Mouse (Mus musculus): ENCODE measurements around the gene Manf.

Manf gene

DNA sequence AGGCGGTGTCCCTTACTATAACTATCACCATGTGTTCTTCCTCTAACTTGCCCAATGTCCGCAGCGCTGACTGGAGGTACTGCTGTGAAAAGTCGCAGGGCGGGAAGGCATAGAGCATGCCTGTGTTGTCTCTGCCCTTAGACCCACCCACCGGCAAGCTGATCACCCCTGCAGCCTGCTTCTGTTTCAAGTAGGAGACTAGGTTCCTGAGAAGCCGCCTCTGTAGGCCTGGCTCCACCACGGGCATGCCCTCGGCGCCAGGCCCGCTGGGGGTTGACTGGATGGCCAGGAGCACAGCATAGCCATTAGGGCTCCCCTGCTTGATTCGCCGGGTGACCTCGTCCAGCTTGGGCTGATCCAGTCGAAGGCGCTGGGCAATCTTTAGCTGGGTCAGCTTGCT, 7.5 kb downstream of the Manf start:
- DNase-seq: peak; percentile 20

GRCm38 (mm10) chr9:106883085-106883484, 8.7 kb downstream of the Manf start:
- peak; percentile 4 for DNase-seq

DNA sequence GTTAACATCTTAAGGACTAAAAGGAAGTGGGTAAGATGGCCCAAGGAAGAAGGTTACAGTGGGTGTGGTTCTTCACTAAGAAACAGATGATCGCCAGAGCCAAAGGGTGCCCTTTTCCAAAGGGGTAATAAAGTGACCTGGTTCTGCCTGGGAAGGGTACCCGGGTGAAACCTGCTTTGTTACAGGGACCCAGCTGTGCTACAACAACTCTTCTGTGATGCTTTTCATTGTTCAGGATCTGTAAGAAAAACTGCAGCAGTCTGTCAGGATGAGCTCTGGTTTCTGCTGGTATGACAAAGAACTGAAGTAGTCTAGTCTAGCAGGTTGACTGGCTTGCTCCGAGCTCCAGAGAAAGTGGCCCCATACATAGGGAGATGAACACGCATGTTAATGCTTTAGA, 9.6 kb downstream of the Manf start:
- no peak for DNase-seq

DNA sequence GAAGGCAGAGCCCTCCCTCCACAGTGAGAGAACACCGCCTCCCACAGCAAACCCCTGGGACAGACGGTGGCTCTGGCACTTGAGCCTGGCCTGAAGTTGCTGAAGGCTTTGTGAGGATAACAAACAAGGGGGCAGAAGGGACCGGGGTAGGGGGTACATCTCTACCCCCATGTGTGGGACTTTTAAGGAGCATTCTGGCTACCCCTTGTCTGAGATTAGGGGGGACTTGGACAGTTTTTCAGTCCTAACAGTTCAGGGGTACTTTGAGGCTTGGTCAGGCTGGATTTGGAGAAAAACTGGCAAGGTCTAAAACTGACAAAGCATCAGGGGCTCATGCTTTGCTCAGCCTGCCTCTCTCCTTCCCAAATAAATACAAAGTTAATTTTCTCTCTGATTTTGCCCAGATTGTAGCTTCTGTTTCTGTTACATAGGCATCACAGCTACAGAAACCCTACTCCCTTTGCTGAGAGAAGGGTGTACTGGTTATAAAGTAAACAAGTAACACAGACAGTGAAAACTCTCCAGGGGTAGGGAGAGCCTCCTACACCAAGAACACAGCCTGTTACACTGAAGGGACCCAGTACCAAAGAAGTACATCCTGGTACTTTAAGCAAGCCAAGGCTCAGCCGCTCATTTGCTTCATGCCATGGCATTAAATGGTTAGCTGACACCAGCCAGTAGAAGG, 10.6 kb downstream of the Manf start:
- no peak for DNase-seq

DNA sequence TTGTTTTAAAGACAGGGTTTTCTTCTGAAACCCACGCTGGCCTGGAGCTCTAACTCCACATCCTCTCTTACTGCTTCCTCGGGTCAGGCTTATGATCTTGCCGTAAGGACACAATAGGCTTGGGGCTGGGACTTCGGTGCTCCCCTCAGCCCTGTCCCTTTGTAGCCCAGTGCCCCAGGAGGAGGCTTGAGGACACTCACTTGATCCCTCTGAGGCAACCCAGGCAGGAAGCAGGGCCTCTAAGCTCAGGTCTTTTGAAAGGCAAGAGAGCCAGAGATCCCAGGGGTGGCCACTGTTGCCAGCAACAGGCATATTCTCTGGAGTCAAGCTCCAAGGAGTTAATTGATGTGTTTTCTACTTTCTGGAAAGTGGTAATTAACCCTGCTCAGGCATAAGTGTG, 12.3 kb downstream of the Manf start:
- no peak for DNase-seq

DNA sequence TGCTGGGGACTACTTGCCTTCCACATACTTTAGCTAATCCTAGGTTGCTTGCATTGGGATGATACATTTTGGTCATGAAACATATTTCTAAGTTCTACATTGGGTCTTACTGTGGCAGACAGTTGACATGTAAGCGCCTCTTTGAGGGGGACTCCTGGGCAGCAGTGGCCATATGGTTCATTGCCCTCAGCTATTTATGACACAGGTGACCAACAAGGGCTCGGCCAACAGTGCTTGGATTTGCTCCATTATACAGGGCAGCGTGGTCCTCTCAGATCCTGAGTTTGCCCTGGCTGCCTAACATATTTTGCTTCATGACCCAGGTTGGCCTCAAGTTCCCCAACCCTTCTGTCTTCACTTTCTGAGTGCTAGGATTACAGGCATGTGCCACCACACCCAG, 15.1 kb downstream of the Manf start:
- no peak for DNase-seq

DNA sequence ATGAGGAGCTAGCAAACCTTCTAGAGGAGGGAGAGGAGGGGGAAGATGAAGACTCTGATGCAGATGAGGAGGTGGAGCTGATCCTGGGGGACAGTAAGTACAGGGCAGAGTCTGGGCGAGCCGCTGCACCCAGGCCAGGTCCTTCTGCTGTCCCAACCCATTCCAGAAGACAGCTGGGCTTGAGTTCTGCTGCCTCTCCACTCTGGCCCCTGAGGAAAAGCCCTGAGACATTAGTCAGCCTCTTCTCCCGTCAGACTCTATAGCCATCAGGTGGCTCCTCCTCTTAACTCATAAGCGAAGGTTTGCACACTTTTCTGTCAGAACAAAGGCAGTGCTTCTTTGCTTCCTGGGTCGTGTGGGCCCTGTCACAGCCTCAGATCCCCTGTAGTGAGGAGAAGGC, 17.6 kb downstream of the Manf start:
- no peak for DNase-seq

DNA sequence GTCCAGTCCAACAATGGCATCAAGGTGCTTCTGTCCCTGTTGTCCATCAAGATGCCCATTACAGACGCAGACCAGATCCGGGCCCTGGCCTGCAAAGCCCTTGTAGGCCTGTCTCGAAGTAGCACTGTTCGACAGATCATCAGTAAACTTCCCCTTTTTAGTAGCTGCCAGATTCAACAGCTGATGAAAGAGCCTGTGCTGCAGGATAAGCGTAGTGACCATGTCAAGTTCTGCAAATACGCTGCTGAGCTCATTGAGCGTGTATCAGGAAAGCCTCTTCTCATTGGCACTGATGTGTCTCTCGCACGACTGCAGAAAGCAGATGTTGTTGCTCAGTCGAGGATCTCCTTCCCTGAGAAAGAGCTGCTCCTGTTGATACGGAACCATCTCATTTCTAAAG, 33.7 kb downstream of the Manf start:
- DNase-seq: no peak

- DNase-seq: no peak
These were observed 35.1 kb downstream of the Manf start for GRCm38 (mm10) chr9:106856664-106857063.

DNA sequence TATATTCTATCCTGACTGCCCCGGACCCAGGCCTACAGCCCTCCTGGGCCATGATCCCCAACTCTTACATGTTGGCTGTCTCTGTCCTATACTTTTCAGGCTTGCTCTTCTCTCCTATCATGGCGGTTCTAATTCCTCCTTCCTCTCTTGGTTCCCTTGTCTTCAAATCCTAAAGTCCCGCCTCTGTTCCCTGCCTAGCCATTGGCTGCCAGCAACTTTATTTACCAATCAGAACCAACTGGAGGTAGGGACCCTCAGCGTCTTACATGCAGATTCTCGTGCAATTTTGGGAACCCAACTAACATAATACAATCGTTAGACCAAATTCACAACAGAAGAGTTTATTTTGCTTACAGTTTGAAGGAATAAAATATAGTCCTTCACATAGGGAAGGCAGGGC, 49.0 kb downstream of the Manf start:
- no peak for DNase-seq

DNA sequence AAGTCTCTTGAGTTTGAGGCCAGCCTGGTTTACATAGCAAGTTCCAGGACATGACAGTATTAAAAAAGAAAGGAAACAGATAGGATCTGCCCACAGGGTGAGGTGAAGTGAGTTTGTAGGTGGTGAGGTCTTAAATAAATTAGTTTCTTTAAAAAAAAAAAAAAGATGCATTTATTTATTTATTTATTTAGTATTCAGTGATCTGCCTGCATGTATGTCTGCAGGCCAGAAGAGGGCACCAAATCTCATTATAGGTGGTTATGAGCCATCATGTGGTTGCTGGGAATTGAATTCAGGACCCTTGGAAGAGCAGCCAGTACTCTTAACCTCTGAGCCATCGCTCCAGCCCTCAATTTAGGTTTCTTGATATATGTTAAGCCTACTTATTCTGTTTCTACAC, 51.2 kb downstream of the Manf start:
- DNase-seq: no peak

DNA sequence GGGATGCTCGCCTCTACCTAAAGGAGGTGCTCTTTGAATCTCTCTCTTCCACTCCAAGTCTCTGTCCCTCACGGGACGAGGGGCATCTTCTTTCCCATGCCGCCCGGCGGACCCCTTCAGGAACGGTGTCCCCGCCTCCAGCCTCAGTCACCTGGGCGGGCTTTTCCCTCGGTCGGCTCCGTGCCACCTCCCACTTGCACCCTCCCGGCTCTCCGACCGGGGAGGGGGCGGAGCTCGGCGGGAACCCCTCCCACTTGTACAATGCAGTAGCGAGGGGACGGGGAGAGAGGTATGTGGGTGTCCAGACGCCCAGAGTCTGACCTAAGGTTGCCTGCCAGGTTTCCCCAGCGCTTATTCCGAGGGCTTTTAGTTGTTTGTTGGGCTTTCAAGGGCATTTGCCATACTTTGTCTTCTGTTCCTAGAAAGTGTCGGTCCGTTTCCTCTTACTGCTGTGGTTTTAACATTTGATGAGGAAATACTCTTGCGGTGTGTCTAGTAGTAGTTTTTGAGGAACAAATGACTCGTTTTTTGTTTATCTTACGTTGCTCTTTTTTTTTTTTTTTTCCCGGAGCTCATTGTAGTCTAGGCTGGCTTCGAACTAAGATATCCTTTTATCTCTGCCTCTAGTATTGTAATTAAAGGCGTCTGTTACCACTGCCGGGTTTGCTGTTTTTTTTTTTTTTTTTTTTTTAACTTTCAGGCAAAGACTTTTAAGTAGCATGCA, 69.2 kb downstream of the Manf start:
- peak; percentile 79 for DNase-seq

- peak; percentile 89 for DNase-seq
These were observed 70.0 kb downstream of the Manf start, which contains the start of gene Dcaf1 for GRCm38 (mm10) chr9:106821618-106822380. TSS of gene Dcaf1 (plus strand) at chr9:106821874.

DNA sequence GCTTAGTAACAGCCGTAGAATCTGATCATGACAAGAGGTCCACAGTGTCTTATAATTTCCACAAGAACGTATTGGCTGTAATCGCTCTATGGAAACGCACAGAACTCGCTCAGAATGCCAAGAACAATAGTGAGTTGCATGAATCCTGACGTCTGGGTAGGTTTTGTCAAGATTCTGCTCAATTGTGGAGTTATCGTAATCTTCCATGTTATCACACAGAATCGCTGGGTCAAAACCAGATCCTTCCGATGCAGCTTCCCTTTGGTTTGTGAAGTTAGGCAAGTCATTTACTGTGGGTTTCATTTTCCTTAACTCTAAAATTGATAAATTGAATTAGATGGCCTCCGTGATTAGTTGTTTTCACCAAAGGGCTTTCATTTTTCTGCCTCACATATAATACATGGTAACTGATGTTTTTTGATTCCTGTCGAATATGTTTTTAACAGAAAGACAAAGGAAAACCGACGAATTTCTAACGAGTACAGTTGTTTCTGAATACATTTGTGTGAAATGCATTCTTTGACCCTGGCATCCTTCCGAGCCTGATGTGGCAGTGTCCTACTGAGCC, 70.6 kb downstream of the Manf start:
- no peak for DNase-seq

GRCm38 (mm10) chr9:106819201-106819600, 72.6 kb downstream of the Manf start:
- DNase-seq: peak; percentile 4

DNA sequence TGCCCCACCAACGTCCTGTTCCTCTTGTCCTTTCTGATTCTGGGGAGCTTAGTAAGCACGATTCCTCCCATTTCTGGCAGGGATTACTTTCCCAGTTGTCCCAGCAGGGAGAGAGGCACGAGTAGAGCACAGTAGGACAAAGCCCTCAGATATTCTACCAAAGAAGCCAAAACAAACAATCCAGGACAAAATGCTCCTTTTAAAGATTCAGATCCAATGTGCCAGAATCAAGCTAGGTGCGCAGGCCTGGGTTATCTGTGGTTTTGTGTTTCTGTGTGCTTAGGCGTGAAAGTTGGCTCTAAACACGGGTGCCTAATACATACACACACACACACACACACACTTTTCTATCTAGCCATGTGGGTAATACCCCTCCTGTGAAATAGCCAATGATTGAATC, 73.6 kb downstream of the Manf start:
- no peak for DNase-seq

DNA sequence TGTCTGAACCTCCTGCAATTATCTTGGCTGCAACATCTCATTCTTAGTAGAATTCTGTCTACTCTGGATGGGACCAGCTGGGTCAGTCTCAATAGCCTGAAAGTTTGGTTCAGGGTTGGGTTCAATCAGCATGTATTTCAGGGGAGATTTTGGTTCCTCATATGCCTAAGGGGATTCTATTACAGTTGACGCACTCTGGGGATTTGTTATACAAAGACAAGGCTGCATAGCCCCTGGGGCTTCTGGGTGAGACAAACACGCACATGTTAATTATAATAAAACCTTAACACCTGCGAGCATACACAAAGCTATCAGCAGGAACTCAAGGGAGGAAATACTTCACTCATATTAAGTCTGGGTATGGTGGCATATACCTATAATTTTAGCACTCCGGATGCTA, 85.3 kb downstream of the Manf start:
- no peak for DNase-seq

DNA sequence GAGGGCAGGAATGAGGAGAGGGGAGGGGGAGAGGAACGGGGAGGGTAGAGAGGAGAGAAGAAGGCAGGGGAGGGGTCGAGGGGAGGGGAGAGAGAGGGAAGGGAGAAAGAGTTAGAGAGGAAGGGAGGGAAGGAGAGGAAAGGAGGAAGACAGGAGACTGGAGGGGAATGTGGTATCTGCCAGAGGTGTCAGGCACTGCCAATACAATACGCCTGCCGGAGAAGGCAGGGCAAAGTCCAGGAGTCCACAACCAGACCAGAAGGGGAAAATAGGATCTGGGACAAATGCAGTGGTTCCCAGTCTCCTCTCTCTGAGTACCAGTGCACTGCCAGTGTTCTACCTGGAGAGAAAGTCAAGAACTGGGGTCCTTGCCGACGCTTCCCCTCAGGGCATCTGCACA, 100.9 kb downstream of the Manf start:
- no peak for DNase-seq

DNA sequence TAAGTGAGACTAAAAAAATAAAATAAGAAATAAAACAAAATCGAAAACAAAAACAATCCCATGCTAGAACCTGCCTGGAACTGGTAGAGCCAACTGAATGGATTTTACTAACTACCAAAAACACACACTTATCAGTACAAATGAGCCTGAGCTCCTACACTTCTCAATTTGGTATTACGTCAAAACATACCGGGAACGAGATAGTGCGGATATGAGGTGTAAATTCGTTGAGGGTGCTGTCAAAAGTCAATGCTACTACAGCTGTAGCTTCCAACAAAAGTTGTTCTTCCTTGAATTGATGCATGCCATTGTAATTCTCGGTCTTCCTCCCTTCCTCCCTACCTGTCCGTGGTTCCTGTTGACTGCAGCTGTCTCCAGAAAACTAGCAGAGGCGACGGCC, 102.4 kb downstream of the Manf start:
- no peak for DNase-seq

DNA sequence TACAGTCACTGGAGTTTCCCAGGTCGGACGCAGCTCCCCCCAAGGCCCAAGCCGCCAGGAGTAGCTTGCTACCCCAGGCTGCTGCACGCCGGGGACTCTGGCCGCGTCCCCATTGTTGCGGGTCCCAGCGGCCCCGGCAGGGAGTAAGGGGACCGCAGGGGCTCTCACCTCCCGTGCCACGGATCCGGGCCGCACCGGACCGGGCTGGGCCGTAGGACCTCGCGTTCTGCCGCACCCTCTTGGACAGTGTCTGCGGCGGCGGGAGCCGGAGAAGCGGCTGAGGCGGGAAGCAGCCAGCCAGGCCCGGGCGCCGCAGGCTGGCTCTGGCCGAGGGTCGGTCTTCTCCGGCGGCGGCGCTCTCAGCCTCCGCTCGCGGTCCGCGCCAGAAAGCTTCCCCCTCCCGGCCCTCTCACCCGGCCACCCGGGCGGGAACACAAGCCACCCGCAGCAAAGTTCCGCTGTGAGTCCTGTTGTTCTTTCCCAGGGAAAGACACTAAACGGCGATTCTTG, 102.9 kb downstream of the Manf start, which contains the start of gene Rad54l2:
Gene Rad54l2, minus strand, starts transcription at position 383 of the 510 bp plus-strand sequence.
- peak; percentile 85 for DNase-seq
